Mouse (Mus musculus) megakaryocyte, embryonic 14.5 days (primary cell): ENCODE results near the gene Mdga1.

Experiments used
- FLI1 ChIP-seq: IDR thresholded peaks from 2 replicates; pipeline ENCODE4 v1.6.1; 2012; ENCODE audit warnings: low read length, inconsistent platforms, mixed read lengths
- GATA1 ChIP-seq: IDR thresholded peaks from 3 replicates; pipeline ENCODE4 v1.6.1; 2012; ENCODE audit warnings: mixed read lengths, low read length, inconsistent platforms, borderline replicate concordance

- TF ChIP-seq GATA1 (no peak), FLI1 (no peak)
Observed at GRCm38 (mm10) chr17:30005451-30005941, 35.6 kb upstream of the Mdga1 start.
